Comparison of ENCODE assay signal across 8 mouse cellular contexts in genomic region chr10:80383431-80383830, GRCm38 (mm10). TPM values are rescaled to one million over a fixed set of nuclear protein-coding genes. Genes with fewer than 3 reads are reported as not detected.
DNase-seq lines count a peak whose midpoint lies in the region; ATAC-seq and TF ChIP-seq lines count a peak whose summit lies in the region.
"Had no signal": no experiment of that assay in that cellular context is flagged by ENCODE, and none has a peak within 500 bp of the region (broad histone marks: within the 10 kb centered on the region; RNA-seq: fewer than 3 reads in every experiment).

No protein-coding gene starts in this region.

- 52% methylated on average over 4 of the region's 4 CpGs for WGBS in forebrain, embryonic 13.5 days
- 60% methylated on average over 4 of the region's 4 CpGs for WGBS in limb, embryonic 13.5 days
- 60% methylated on average over 4 of the region's 4 CpGs for WGBS in olfactory bulb, adult 2 months

- intact Hi-C loops in left cerebral cortex, adult 2 months (cut with DNase I), result no loop called here
- intact Hi-C loops in left cerebral cortex, postnatal 36 days (cut with DNase I), result no loop called here

- peaks cover 34% of the 10 kb centered on the region for H3K4me1 ChIP-seq in forebrain, embryonic 13.5 days
- peaks cover 40% of the 10 kb centered on the region for H3K4me1 ChIP-seq in limb, embryonic 13.5 days
- peaks cover 44% of the 10 kb centered on the region for H3K4me1 ChIP-seq in olfactory bulb, adult 2 months (ENCODE audit: control insufficient read depth, insufficient read depth, low read length)

- H3K27ac ChIP-seq in left cerebral cortex, adult 2 months, result no peak overlapping the region
- no peak overlapping the region for H3K27ac ChIP-seq in forebrain, embryonic 13.5 days
- H3K27ac ChIP-seq in limb, embryonic 13.5 days, result no peak overlapping the region
- H3K27ac ChIP-seq in olfactory bulb, adult 2 months (ENCODE audit: insufficient read depth, low read depth, low read length), result no peak overlapping the region

- TF ChIP-seq CTCF in left cerebral cortex, adult 2 months (IDR thresholded peaks at IDR 0.05), result peak; percentile 50
- 0 out of 2 replicates have a peak, but pooled peaks have one; percentile 12 for TF ChIP-seq CTCF in olfactory bulb, adult 2 months (IDR thresholded peaks at IDR 0.05; ENCODE audit: insufficient read depth, low read depth, low read length)

- ATAC-seq in forebrain, embryonic 13.5 days, result no peak
- no peak for ATAC-seq in limb, embryonic 13.5 days (ENCODE audit: low FRiP score, low read depth)

- H3K9ac ChIP-seq in forebrain, embryonic 13.5 days, result peak overlapping the region; percentile 100
- 0 out of 2 replicates have a peak overlapping the region, but pooled peaks have one; percentile 5 for H3K9ac ChIP-seq in limb, embryonic 13.5 days

- H3K27me3 ChIP-seq in forebrain, embryonic 13.5 days, result no peaks in the 10 kb centered on the region
- no peaks in the 10 kb centered on the region for H3K27me3 ChIP-seq in limb, embryonic 13.5 days

- no peak for DNase-seq in left cerebral cortex, adult 2 months (ENCODE audit: extremely low spot score in 1 of 2, low spot score in 2 of 2)
- no peak for DNase-seq in left cerebral cortex, postnatal 36 days (ENCODE audit: low spot score in 2 of 2)
- no peak for DNase-seq in left cerebral cortex, adult 8-10 months (ENCODE audit: low spot score in 2 of 2)
- no peak for DNase-seq in thymus, postnatal 14 days

- H3K4me2 ChIP-seq in forebrain, embryonic 13.5 days, result peak overlapping the region; percentile 97
- peak overlapping the region; percentile 95; the same call in 1 of the 2 replicates for H3K4me2 ChIP-seq in limb, embryonic 13.5 days (replicated peaks)

- H3K9me3 ChIP-seq in forebrain, embryonic 13.5 days (replicated peaks), result no peaks in the 10 kb centered on the region
- H3K9me3 ChIP-seq in limb, embryonic 13.5 days, result no peaks in the 10 kb centered on the region

- no peak overlapping the region for H3K4me3 ChIP-seq in left cerebral cortex, adult 2 months
- peak overlapping the region; percentile 99 for H3K4me3 ChIP-seq in forebrain, embryonic 13.5 days
- H3K4me3 ChIP-seq in limb, embryonic 13.5 days, result peak overlapping the region; percentile 12; the same call in 1 of the 2 replicates
- no peak overlapping the region for H3K4me3 ChIP-seq in olfactory bulb, adult 2 months (ENCODE audit: insufficient read depth, low read depth, low read length)
- H3K4me3 ChIP-seq: erythroblast, embryonic 14.5 days had no signal

- TF ChIP-seq POLR2A in olfactory bulb, adult 2 months (IDR thresholded peaks at IDR 0.05; ENCODE audit: insufficient read depth, low read depth, low read length), result no peak

- H3K36me3 ChIP-seq in forebrain, embryonic 13.5 days (ENCODE audit: poor library complexity, severe bottlenecking), result peaks cover 61% of the 10 kb centered on the region
- peaks cover 56% of the 10 kb centered on the region for H3K36me3 ChIP-seq in limb, embryonic 13.5 days

RNA-seq across cellular contexts. Expression of gene Mex3d, which starts 4.0 kb away (rescaled TPM):
- total RNA-seq in left cerebral cortex, adult 2 months (2021), result 10 to 100 TPM; 19.2 to 20.6 TPM
- total RNA-seq in left cerebral cortex, postnatal 36 days (2021), result 10 to 100 TPM; 18.1 to 23.4 TPM
- polyA plus RNA-seq in forebrain, embryonic 13.5 days (2015; fragmentation: Nextera tagmentation; extraction: Ambion mirVana), result 15.5 and 16.6 TPM in 2 replicates
- 9.2 and 9.5 TPM in 2 replicates for polyA plus RNA-seq in limb, embryonic 13.5 days (2015; fragmentation: Nextera tagmentation; extraction: Ambion mirVana)
- polyA plus RNA-seq in olfactory bulb, adult 2 months (2012; ENCODE audit: insufficient read depth, insufficient read length, low replicate concordance, missing spikeins), result not detected in 2 replicates
- total RNA-seq in left cerebral cortex, adult 8-10 months (2022), result 10 to 100 TPM; 18.9 to 20.3 (median 19.6) TPM

RNA-seq across cellular contexts. Expression of gene Mbd3, which starts 15.9 kb away (rescaled TPM):
- 100 to 1,000 TPM; 139 to 150 TPM for total RNA-seq in left cerebral cortex, adult 2 months (2021)
- total RNA-seq in left cerebral cortex, postnatal 36 days (2021), result 100 to 1,000 TPM; 147 to 150 TPM
- polyA plus RNA-seq in forebrain, embryonic 13.5 days (2015; fragmentation: Nextera tagmentation; extraction: Ambion mirVana), result 304 and 319 TPM in 2 replicates
- polyA plus RNA-seq in limb, embryonic 13.5 days (2015; fragmentation: Nextera tagmentation; extraction: Ambion mirVana), result 276 and 288 TPM in 2 replicates
- not detected in 2 replicates for polyA plus RNA-seq in olfactory bulb, adult 2 months (2012; ENCODE audit: insufficient read depth, insufficient read length, low replicate concordance, missing spikeins)
- 100 to 1,000 TPM; 146 to 152 (median 149) TPM for total RNA-seq in left cerebral cortex, adult 8-10 months (2022)

RNA-seq across cellular contexts. Expression of gene Uqcr11, which starts 23.2 kb away (rescaled TPM):
- 100 to 1,000 TPM; 373 to 394 TPM for total RNA-seq in left cerebral cortex, adult 2 months (2021)
- 100 to 1,000 TPM; 411 to 444 TPM for total RNA-seq in left cerebral cortex, postnatal 36 days (2021)
- 593 and 623 TPM in 2 replicates for polyA plus RNA-seq in forebrain, embryonic 13.5 days (2015; fragmentation: Nextera tagmentation; extraction: Ambion mirVana)
- polyA plus RNA-seq in limb, embryonic 13.5 days (2015; fragmentation: Nextera tagmentation; extraction: Ambion mirVana), result 443 and 459 TPM in 2 replicates
- polyA plus RNA-seq in olfactory bulb, adult 2 months (2012; ENCODE audit: insufficient read depth, insufficient read length, low replicate concordance, missing spikeins), result not detected in 2 replicates
- 100 to 1,000 TPM; 332 to 408 (median 366) TPM for total RNA-seq in left cerebral cortex, adult 8-10 months (2022)

RNA-seq across cellular contexts. Expression of gene Plk5, which starts 27.2 kb away (rescaled TPM):
- total RNA-seq in left cerebral cortex, adult 2 months (2021), result 10 to 100 TPM; 27.3 to 37.9 TPM
- 10 to 100 TPM; 16.9 to 33.1 TPM for total RNA-seq in left cerebral cortex, postnatal 36 days (2021)
- polyA plus RNA-seq in forebrain, embryonic 13.5 days (2015; fragmentation: Nextera tagmentation; extraction: Ambion mirVana), result 0.40 and 0.64 TPM in 2 replicates
- polyA plus RNA-seq in limb, embryonic 13.5 days (2015; fragmentation: Nextera tagmentation; extraction: Ambion mirVana), result 1.2 and 2.2 TPM in 2 replicates
- polyA plus RNA-seq in olfactory bulb, adult 2 months (2012; ENCODE audit: insufficient read depth, insufficient read length, low replicate concordance, missing spikeins), result not detected in 2 replicates
- 10 to 100 TPM; 27.8 to 29.4 (median 28.7) TPM for total RNA-seq in left cerebral cortex, adult 8-10 months (2022)
- polyA plus RNA-seq: erythroblast, embryonic 14.5 days had no signal

RNA-seq across cellular contexts. Expression of gene Adamtsl5, which starts 35.2 kb away (rescaled TPM):
- total RNA-seq in left cerebral cortex, adult 2 months (2021), result 10 to 100 TPM in 1 of 2 experiments, 1 to 10 TPM in 1; 7.9 to 11.1 TPM
- 10 to 100 TPM in 1 of 2 experiments, 1 to 10 TPM in 1; 7.5 to 10.0 TPM for total RNA-seq in left cerebral cortex, postnatal 36 days (2021)
- polyA plus RNA-seq in forebrain, embryonic 13.5 days (2015; fragmentation: Nextera tagmentation; extraction: Ambion mirVana), result 0.18 and 0.21 TPM in 2 replicates
- polyA plus RNA-seq in limb, embryonic 13.5 days (2015; fragmentation: Nextera tagmentation; extraction: Ambion mirVana), result 2.0 and 2.4 TPM in 2 replicates
- polyA plus RNA-seq in olfactory bulb, adult 2 months (2012; ENCODE audit: insufficient read depth, insufficient read length, low replicate concordance, missing spikeins), result not detected in 2 replicates
- total RNA-seq in left cerebral cortex, adult 8-10 months (2022), result 10 to 100 TPM; 10.7 to 12.1 (median 11.5) TPM

Comparison
In these comparisons a context has a peak if more than half of its experiments do, and no peak if none do; other contexts are left out.
1. H3K4me3 ChIP-seq: peak in forebrain, embryonic 13.5 days (single experiment) and limb, embryonic 13.5 days (single experiment); none in left cerebral cortex, adult 2 months (single experiment) and olfactory bulb, adult 2 months (single experiment).